Mouse (Mus musculus) adrenal gland, adult 2 months (tissue): Measurements from ENCODE around the gene Kdelr1. TPM values are rescaled to one million over a fixed set of nuclear protein-coding genes. Genes with fewer than 3 reads are reported as not detected.

ENCODE experiments used
- DNase-seq: peaks from one replicate; pipeline ENCODE4 v3.0.0; 2021
- long read RNA-seq: library from polyadenylated mRNA; stranded (forward); transcript quantifications from one replicate; pipeline ENCODE4 v2.0.0, GENCODE M21; 2021
- polyA plus RNA-seq: library from polyadenylated mRNA; depleted of rRNA; stranded (reverse); fragments of >200 nt; gene quantifications from 2 replicates; pipeline ENCODE4 v1.2.3, GENCODE M21; 2012; rRNA removed
- total RNA-seq, 2 experiments: library from RNA; stranded (reverse); gene quantifications; 2 replicates each; pipeline ENCODE4 v1.2.3; 2021

Gene Kdelr1
- 100 to 1,000 TPM; 128 to 147 TPM for total RNA-seq
- polyA plus RNA-seq = 235 and 251 TPM in 2 replicates
- long read RNA-seq, transcript Kdelr1-201 (5 exons, 1,599 nt) = major isoform, 44 of 59 reads
- long read RNA-seq, partial matches to known transcripts = 3 of 59 reads
- long read RNA-seq, other reads (novel, unspliced or antisense) = 9 of 59 reads

GRCm38 (mm10) chr7:45872624-45873023 is at the start of gene Kdelr1:
Gene Kdelr1 (plus strand): TSS chr7:45872772.
- peak; percentile 91 for DNase-seq

GRCm38 (mm10) chr7:45824598-45824997 is 48.0 kb upstream of the Kdelr1 start, which contains the start of gene Kcnj14:
Gene Kcnj14 (minus strand): TSS chr7:45824782.
- no peak for DNase-seq

GRCm38 (mm10) chr7:45826631-45827030 is 45.9 kb upstream of the Kdelr1 start:
- DNase-seq = no peak

- DNase-seq = peak; percentile 90
Measured at GRCm38 (mm10) chr7:45830427-45831127, 42.0 kb upstream of the Kdelr1 start, which contains the start of gene Grwd1. Gene Grwd1 (minus strand): TSS chr7:45830944.

GRCm38 (mm10) chr7:45831128-45831525 is 41.4 kb upstream of the Kdelr1 start:
- DNase-seq = no peak

- DNase-seq = no peak
Measured at GRCm38 (mm10) chr7:45832428-45832827, 40.1 kb upstream of the Kdelr1 start.

GRCm38 (mm10) chr7:45833148-45833790 is 39.3 kb upstream of the Kdelr1 start:
- DNase-seq = peak; percentile 14

- no peak for DNase-seq
Measured at GRCm38 (mm10) chr7:45833924-45834323, 38.6 kb upstream of the Kdelr1 start.

GRCm38 (mm10) chr7:45842950-45843744 is 29.4 kb upstream of the Kdelr1 start:
- no peak for DNase-seq

GRCm38 (mm10) chr7:45848447-45849027 is 24.0 kb upstream of the Kdelr1 start:
- no peak for DNase-seq

GRCm38 (mm10) chr7:45850661-45851060 is 21.9 kb upstream of the Kdelr1 start:
- DNase-seq = peak; percentile 37

GRCm38 (mm10) chr7:45853089-45853488 is 19.5 kb upstream of the Kdelr1 start:
- no peak for DNase-seq

- no peak for DNase-seq
Measured at GRCm38 (mm10) chr7:45856950-45857901, 15.3 kb upstream of the Kdelr1 start.

GRCm38 (mm10) chr7:45859008-45859407 is 13.6 kb upstream of the Kdelr1 start:
- no peak for DNase-seq

GRCm38 (mm10) chr7:45862804-45863203 is 9.8 kb upstream of the Kdelr1 start:
- DNase-seq = no peak

GRCm38 (mm10) chr7:45864435-45864834 is 8.1 kb upstream of the Kdelr1 start:
- DNase-seq = no peak

- DNase-seq = peak; percentile 94
Measured at GRCm38 (mm10) chr7:45865925-45866910, 6.4 kb upstream of the Kdelr1 start.

GRCm38 (mm10) chr7:45867871-45868270 is 4.7 kb upstream of the Kdelr1 start:
- DNase-seq = no peak

- peak; percentile 38 for DNase-seq
Measured at GRCm38 (mm10) chr7:45869107-45869670, 3.4 kb upstream of the Kdelr1 start.
